Mouse (Mus musculus) heart, postnatal 14 days (tissue): ENCODE measurements around the gene Tmem245. TPM values are rescaled to one million over a fixed set of nuclear protein-coding genes. Genes with fewer than 3 reads are reported as not detected.

Experiments used
- DNase-seq, 2 experiments: peaks; one replicate each; pipeline ENCODE4 v3.0.0; 2021 to 2022
- intact Hi-C: fragments of 180-260 bp; cut with DNase I; formaldehyde crosslinking; loops from one replicate; pipeline ENCODE4 v1.15.1; 2025
- microRNA-seq, 2 experiments: library from miRNA; unstranded; fragments of <30 nt; microRNA quantifications; one replicate each; pipeline ENCODE4 v1.2.0; 2021 to 2022
- total RNA-seq, 2 experiments: library from RNA; stranded (reverse); gene quantifications; 2 replicates each; pipeline ENCODE4 v1.2.3; 2021

Tmem245 gene
- total RNA-seq, 2 experiments from 2014 or later: 53.1 to 58.3 TPM

GRCm38 (mm10) chr4:56831013-56831609, 116.1 kb downstream of the Tmem245 start:
- intact Hi-C loops: no loop called here

GRCm38 (mm10) chr4:56829511-56829921, 117.7 kb downstream of the Tmem245 start:
- DNase-seq: peak; percentile 31 to 37
- intact Hi-C loops: no loop called here

More at GRCm38 (mm10) chr4:56831013-56831609, 116.1 kb downstream of the Tmem245 start:
- no peak for DNase-seq

- DNase-seq: no peak
- intact Hi-C loops: no loop called here
Observed at GRCm38 (mm10) chr4:56828932-56829331, 118.3 kb downstream of the Tmem245 start.

GRCm38 (mm10) chr4:56824231-56824630, 123.0 kb downstream of the Tmem245 start:
- DNase-seq: no peak
- intact Hi-C loops: no loop called here

- intact Hi-C loops: no loop called here
- DNase-seq: peak in 1 of 2 experiments; percentile 10
Observed at GRCm38 (mm10) chr4:56820017-56820550, 127.2 kb downstream of the Tmem245 start.

Small RNA genes within 50 kb of the gene (microRNA-seq; reads per million reads assigned to microRNA genes)
- gene Mir32: 33.4 to 67.2 reads per million in 2 experiments

Other genes starting within 250 kb of the Tmem245 start
- gene Gm26657, start 207.4 kb downstream of the Tmem245 start, total RNA-seq: not detected
- gene Actl7b, start 206.0 kb downstream of the Tmem245 start, total RNA-seq: under 1 TPM in 1 of 2 experiments, not detected in 1; 0.15 TPM
- not detected for gene Actl7a, start 204.0 kb downstream of the Tmem245 start, total RNA-seq
- gene Elp1, start 145.1 kb downstream of the Tmem245 start, total RNA-seq: 10 to 100 TPM; 20.3 to 22.3 TPM
- gene Fam206a, start 145.1 kb downstream of the Tmem245 start, total RNA-seq: 1 to 10 TPM; 3.6 to 4.1 TPM
- gene Ctnnal1, start 82.2 kb downstream of the Tmem245 start, total RNA-seq: 10 to 100 TPM; 27.7 to 29.3 TPM
- gene Frrs1l, start 43.0 kb upstream of the Tmem245 start, total RNA-seq: under 1 TPM; 0.07 TPM
- gene Epb41l4b, start 196.0 kb upstream of the Tmem245 start, total RNA-seq: 1 to 10 TPM; 4.3 to 4.9 TPM